Mouse (Mus musculus): ENCODE data around the gene Pla2g3. TPM values are rescaled to one million over a fixed set of nuclear protein-coding genes. Genes with fewer than 3 reads are reported as not detected.

The Pla2g3 gene
- total and polyA plus RNA-seq, 2 experiments from 2014 or later, result 18.5 to 30.4 TPM

DNA sequence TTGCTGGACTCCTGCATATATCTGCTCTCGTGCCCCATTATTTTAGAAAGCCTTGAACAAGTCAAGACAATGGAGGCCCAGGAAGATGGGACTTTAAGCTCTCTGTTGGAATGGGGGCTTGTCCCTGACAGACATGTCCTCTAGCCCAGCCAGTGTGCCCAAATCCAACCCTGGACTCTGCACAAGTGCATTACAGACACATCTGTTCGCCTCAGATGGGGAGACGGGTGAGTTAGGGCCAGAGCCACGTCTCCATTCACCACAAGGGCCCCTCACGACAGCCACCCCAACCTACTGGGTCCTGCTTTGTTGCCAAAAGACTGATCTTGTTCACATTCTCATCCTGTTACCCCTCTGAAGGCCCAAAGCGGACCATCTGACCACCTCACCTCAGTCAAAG, 40.1 kb downstream of the Pla2g3 start:
- Histone ChIP-seq H3K4me3 (ENCODE audit: low read length) (no peak overlapping the region), H3K36me3 (ENCODE audit: insufficient read depth, low read length) (no peaks in the 10 kb centered on the region), H3K9ac (replicated peaks; ENCODE audit: low read length) (no peak overlapping the region), H3K27me3 (ENCODE audit: insufficient read depth, low read length) (no peaks in the 10 kb centered on the region), H3K4me2 (ENCODE audit: low read depth, low read length) (no peak overlapping the region), H3K9me3 (ENCODE audit: low read length) (no peaks in the 10 kb centered on the region), H3K27ac (no peak overlapping the region), H3K4me1 (ENCODE audit: insufficient read depth, low read length) (no peaks in the 10 kb centered on the region)
- ATAC-seq (no peak), DNase-seq (ENCODE audit: low spot score) (no peak)
- 82% methylated on average over 6 of the region's 6 CpGs for WGBS
- TF ChIP-seq CTCF (IDR thresholded peaks at IDR 0.05; ENCODE audit: low read depth), result no peak

GRCm38 (mm10) chr11:3529476-3530252, 41.6 kb downstream of the Pla2g3 start:
- Histone ChIP-seq H3K4me3 (ENCODE audit: low read length) (no peak overlapping the region), H3K9ac (replicated peaks; ENCODE audit: low read length) (no peak overlapping the region), H3K4me1 (ENCODE audit: insufficient read depth, low read length) (no peaks in the 10 kb centered on the region), H3K36me3 (ENCODE audit: insufficient read depth, low read length) (no peaks in the 10 kb centered on the region), H3K9me3 (ENCODE audit: low read length) (no peaks in the 10 kb centered on the region), H3K27me3 (ENCODE audit: insufficient read depth, low read length) (no peaks in the 10 kb centered on the region), H3K4me2 (ENCODE audit: low read depth, low read length) (no peak overlapping the region), H3K27ac (no peak overlapping the region)
- ATAC-seq, result no peak
- 80% methylated on average over 20 of the region's 20 CpGs for WGBS
- DNase-seq (ENCODE audit: low spot score), result no peak
- TF ChIP-seq CTCF (IDR thresholded peaks at IDR 0.05; ENCODE audit: low read depth), result no peak

- Histone ChIP-seq H3K9ac (replicated peaks; ENCODE audit: low read length) (no peak overlapping the region), H3K4me2 (ENCODE audit: low read depth, low read length) (no peak overlapping the region), H3K36me3 (ENCODE audit: insufficient read depth, low read length) (no peaks in the 10 kb centered on the region), H3K9me3 (ENCODE audit: low read length) (no peaks in the 10 kb centered on the region), H3K27me3 (ENCODE audit: insufficient read depth, low read length) (no peaks in the 10 kb centered on the region), H3K4me3 (ENCODE audit: low read length) (no peak overlapping the region), H3K4me1 (ENCODE audit: insufficient read depth, low read length) (no peaks in the 10 kb centered on the region; the same call in 1 of the 2 replicates), H3K27ac (no peak overlapping the region)
- ATAC-seq (no peak), DNase-seq (ENCODE audit: low spot score) (no peak)
- WGBS, result 88% methylated on average over 3 of the region's 3 CpGs
- TF ChIP-seq CTCF (IDR thresholded peaks at IDR 0.05; ENCODE audit: low read depth), result no peak
These were observed 42.6 kb downstream of the Pla2g3 start for GRCm38 (mm10) chr11:3530731-3531130.

- H3K9me3 ChIP-seq (ENCODE audit: low read length), result no peaks in the 10 kb centered on the region
- no peak for ATAC-seq
- TF ChIP-seq CTCF (IDR thresholded peaks at IDR 0.05; ENCODE audit: low read depth), result peak; percentile 83
- no peaks in the 10 kb centered on the region for H3K36me3 ChIP-seq (ENCODE audit: insufficient read depth, low read length)
- peak; percentile 79 for DNase-seq (ENCODE audit: low spot score)
- no peaks in the 10 kb centered on the region for H3K27me3 ChIP-seq (ENCODE audit: insufficient read depth, low read length)
- no peak overlapping the region for H3K4me2 ChIP-seq (ENCODE audit: low read depth, low read length)
- WGBS, result 88% methylated on average over 6 of the region's 6 CpGs
- H3K4me3 ChIP-seq (ENCODE audit: low read length), result no peak overlapping the region
- peaks cover 3% of the 10 kb centered on the region; the same call in 1 of the 2 replicates for H3K4me1 ChIP-seq (ENCODE audit: insufficient read depth, low read length)
- no peak overlapping the region for H3K27ac ChIP-seq
- H3K9ac ChIP-seq (replicated peaks; ENCODE audit: low read length), result no peak overlapping the region
These were observed 43.5 kb downstream of the Pla2g3 start for GRCm38 (mm10) chr11:3531634-3532033.

DNA sequence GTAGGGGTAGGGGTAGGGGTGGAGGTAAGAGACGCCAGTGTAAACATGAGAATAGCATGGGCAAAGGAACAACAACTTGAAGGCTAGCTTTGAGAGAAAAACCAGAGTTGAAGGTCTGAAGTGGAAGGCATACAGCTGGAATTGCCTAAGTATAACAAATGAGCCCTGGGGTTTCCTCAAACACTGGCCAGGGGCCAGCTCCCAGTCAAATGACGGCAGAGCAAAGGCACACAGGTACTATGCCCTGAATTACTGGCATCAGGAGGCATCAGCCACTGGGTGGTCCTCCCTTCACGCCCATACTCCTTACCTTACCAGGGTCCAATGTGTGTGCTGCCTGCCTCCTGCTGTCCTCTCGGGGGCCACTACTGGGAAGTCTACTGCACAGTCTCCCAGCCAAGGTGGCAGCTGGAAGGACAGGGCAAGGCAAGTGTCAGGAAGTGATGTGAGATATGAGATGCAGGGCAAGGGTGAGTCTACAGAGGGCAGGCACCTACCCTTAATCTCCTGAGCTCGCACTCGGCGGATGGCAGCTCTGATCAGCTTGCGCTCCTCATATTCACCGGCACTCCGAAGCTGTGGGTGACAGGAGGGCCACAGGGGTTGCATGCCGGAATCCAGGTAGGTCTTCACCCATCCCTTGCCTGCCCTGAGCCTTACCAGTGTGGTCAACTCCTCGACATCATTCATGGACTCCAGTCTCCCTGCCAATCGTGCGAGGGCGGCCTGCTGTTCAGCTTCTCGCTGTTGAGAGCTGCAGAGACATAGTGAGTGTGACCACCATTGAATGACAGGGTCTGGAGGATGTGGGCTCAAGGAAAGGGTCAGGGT, 44.2 kb downstream of the Pla2g3 start:
- H3K27ac ChIP-seq, result no peak overlapping the region
- no peaks in the 10 kb centered on the region for H3K9me3 ChIP-seq (ENCODE audit: low read length)
- no peaks in the 10 kb centered on the region for H3K27me3 ChIP-seq (ENCODE audit: insufficient read depth, low read length)
- no peak overlapping the region for H3K4me2 ChIP-seq (ENCODE audit: low read depth, low read length)
- H3K4me1 ChIP-seq (ENCODE audit: insufficient read depth, low read length), result peaks cover 3% of the 10 kb centered on the region; the same call in 1 of the 2 replicates
- H3K36me3 ChIP-seq (ENCODE audit: insufficient read depth, low read length), result no peaks in the 10 kb centered on the region
- no peak for TF ChIP-seq CTCF (IDR thresholded peaks at IDR 0.05; ENCODE audit: low read depth)
- H3K4me3 ChIP-seq (ENCODE audit: low read length), result no peak overlapping the region
- H3K9ac ChIP-seq (replicated peaks; ENCODE audit: low read length), result no peak overlapping the region
- DNase-seq (ENCODE audit: low spot score) (no peak), ATAC-seq (no peak)
- 89% methylated on average over 16 of the region's 16 CpGs for WGBS

DNA sequence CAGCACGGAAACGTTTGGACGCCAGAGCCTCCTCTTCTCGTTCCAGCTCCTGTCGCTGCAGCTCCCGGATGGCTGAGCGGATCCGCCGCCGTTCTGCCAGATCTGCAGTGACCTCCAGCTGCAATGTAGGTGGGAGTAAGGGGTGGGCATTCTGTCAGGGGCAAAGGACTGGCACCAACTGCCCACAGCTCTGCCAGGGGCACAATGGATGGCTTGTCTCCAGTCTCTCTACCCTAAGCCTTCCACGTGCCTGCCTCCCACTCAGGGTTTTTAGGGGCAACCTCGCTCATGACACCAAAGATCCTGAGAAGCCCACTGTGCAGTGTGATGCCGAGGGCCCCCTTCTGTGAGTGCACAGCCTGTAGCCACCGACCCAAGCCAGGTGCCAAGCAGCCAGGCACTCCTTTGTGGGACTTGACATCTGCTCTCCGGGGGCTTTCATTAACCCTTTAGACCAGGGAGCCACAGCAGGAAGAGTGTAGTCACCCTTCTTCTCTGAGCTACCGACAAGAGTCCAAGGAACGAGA, 45.4 kb downstream of the Pla2g3 start:
- Histone ChIP-seq H3K4me1 (ENCODE audit: insufficient read depth, low read length) (peaks cover 3% of the 10 kb centered on the region; the same call in 1 of the 2 replicates), H3K9ac (replicated peaks; ENCODE audit: low read length) (no peak overlapping the region), H3K4me3 (ENCODE audit: low read length) (no peak overlapping the region), H3K36me3 (ENCODE audit: insufficient read depth, low read length) (no peaks in the 10 kb centered on the region), H3K27me3 (ENCODE audit: insufficient read depth, low read length) (no peaks in the 10 kb centered on the region), H3K9me3 (ENCODE audit: low read length) (no peaks in the 10 kb centered on the region), H3K27ac (no peak overlapping the region), H3K4me2 (ENCODE audit: low read depth, low read length) (no peak overlapping the region)
- WGBS, result 70% methylated on average over 17 of the region's 17 CpGs
- TF ChIP-seq CTCF (IDR thresholded peaks at IDR 0.05; ENCODE audit: low read depth), result no peak
- ATAC-seq, result no peak
- DNase-seq (ENCODE audit: low spot score), result no peak
